16 mouse cellular contexts compared by ENCODE assay signal in genomic region chr10:21334349-21335105, GRCm38 (mm10). TPM values are rescaled to one million over a fixed set of nuclear protein-coding genes. Genes with fewer than 3 reads are reported as not detected.
DNase-seq lines count a peak whose midpoint lies in the region; ATAC-seq lines count a peak whose summit lies in the region.
"Had no signal": no experiment of that assay in that cellular context is flagged by ENCODE, and none has a peak within 500 bp of the region (broad histone marks: within the 10 kb centered on the region; RNA-seq: fewer than 3 reads in every experiment).

No protein-coding gene starts in this region.

- no peak for ATAC-seq in embryonic facial prominence, embryonic 14.5 days (ENCODE audit: low read depth)
- ATAC-seq in liver, embryonic 11.5 days (replicated peaks; ENCODE audit: low FRiP score): 0 out of 2 replicates have a peak, but pooled peaks have one; percentile 15
- ATAC-seq in liver, embryonic 12.5 days: no peak
- ATAC-seq in megakaryocyte progenitor cell, adult 5-6 weeks (replicated peaks; ENCODE audit: poor library complexity): peak; percentile 39

- H3K4me2 ChIP-seq in embryonic facial prominence, embryonic 14.5 days (ENCODE audit: low read depth, low read length): no peak overlapping the region
- no peak overlapping the region for H3K4me2 ChIP-seq in liver, embryonic 11.5 days
- no peak overlapping the region for H3K4me2 ChIP-seq in liver, embryonic 12.5 days
- H3K4me2 ChIP-seq: embryonic facial prominence, embryonic 13.5 days had no signal

- no peak overlapping the region for H3K9ac ChIP-seq in embryonic facial prominence, embryonic 14.5 days (ENCODE audit: low read depth, low read length)
- no peak overlapping the region for H3K9ac ChIP-seq in liver, embryonic 11.5 days (ENCODE audit: low read depth, low read length)
- no peak overlapping the region; the same call in 1 of the 2 replicates for H3K9ac ChIP-seq in liver, embryonic 12.5 days
- H3K9ac ChIP-seq: embryonic facial prominence, embryonic 13.5 days had no signal

- whole genome bisulfite sequencing in embryonic facial prominence, embryonic 14.5 days: 79% methylated on average over 7 of the region's 7 CpGs
- WGBS in embryonic facial prominence, embryonic 10.5 days: 90% methylated on average over 7 of the region's 7 CpGs
- WGBS in liver, embryonic 11.5 days: 68% methylated on average over 7 of the region's 7 CpGs
- 56% methylated on average over 7 of the region's 7 CpGs for WGBS in liver, embryonic 12.5 days (ENCODE audit: insufficient replicate concordance)
- WGBS in limb, embryonic 10.5 days: 84% methylated on average over 7 of the region's 7 CpGs

- H3K4me1 ChIP-seq in embryonic facial prominence, embryonic 14.5 days (ENCODE audit: control insufficient read depth, insufficient read depth, low read length): no peaks in the 10 kb centered on the region
- no peaks in the 10 kb centered on the region for H3K4me1 ChIP-seq in embryonic facial prominence, embryonic 10.5 days
- no peaks in the 10 kb centered on the region for H3K4me1 ChIP-seq in liver, embryonic 11.5 days (replicated peaks; ENCODE audit: control insufficient read depth, insufficient read depth, low read length)
- peaks cover 15% of the 10 kb centered on the region for H3K4me1 ChIP-seq in liver, embryonic 12.5 days
- H3K4me1 ChIP-seq in limb, embryonic 10.5 days: no peaks in the 10 kb centered on the region
- H3K4me1 ChIP-seq: embryonic facial prominence, embryonic 13.5 days had no signal

- no peaks in the 10 kb centered on the region for H3K27me3 ChIP-seq in embryonic facial prominence, embryonic 14.5 days (replicated peaks; ENCODE audit: control insufficient read depth, insufficient read depth, low read length)
- no peaks in the 10 kb centered on the region for H3K27me3 ChIP-seq in embryonic facial prominence, embryonic 10.5 days (replicated peaks; ENCODE audit: low read depth, poor library complexity, severe bottlenecking)
- no peaks in the 10 kb centered on the region for H3K27me3 ChIP-seq in liver, embryonic 11.5 days (replicated peaks; ENCODE audit: control insufficient read depth, insufficient read depth, low read length)
- no peaks in the 10 kb centered on the region for H3K27me3 ChIP-seq in liver, embryonic 12.5 days (replicated peaks)
- H3K27me3 ChIP-seq in limb, embryonic 10.5 days (ENCODE audit: low read depth, poor library complexity, severe bottlenecking): no peaks in the 10 kb centered on the region
- H3K27me3 ChIP-seq: embryonic facial prominence, embryonic 13.5 days; megakaryocyte, embryonic 14.5 days had no signal

- no peak overlapping the region for H3K27ac ChIP-seq in embryonic facial prominence, embryonic 14.5 days (replicated peaks; ENCODE audit: low read depth, low read length)
- no peak overlapping the region for H3K27ac ChIP-seq in embryonic facial prominence, embryonic 10.5 days (replicated peaks)
- H3K27ac ChIP-seq in liver, embryonic 11.5 days (ENCODE audit: low read depth, low read length): no peak overlapping the region
- no peak overlapping the region for H3K27ac ChIP-seq in liver, embryonic 12.5 days
- H3K27ac ChIP-seq in limb, embryonic 10.5 days: no peak overlapping the region
- H3K27ac ChIP-seq: embryonic facial prominence, embryonic 13.5 days; left cerebral cortex, adult 2 months had no signal

- peaks cover 64% of the 10 kb centered on the region for H3K36me3 ChIP-seq in embryonic facial prominence, embryonic 14.5 days (ENCODE audit: control insufficient read depth, insufficient read depth, low read length)
- peaks cover 81% of the 10 kb centered on the region for H3K36me3 ChIP-seq in embryonic facial prominence, embryonic 10.5 days (replicated peaks)
- H3K36me3 ChIP-seq in liver, embryonic 11.5 days (ENCODE audit: control insufficient read depth, insufficient read depth, low read length): peaks cover 19% of the 10 kb centered on the region
- H3K36me3 ChIP-seq in liver, embryonic 12.5 days: peaks cover 82% of the 10 kb centered on the region
- peaks cover 77% of the 10 kb centered on the region for H3K36me3 ChIP-seq in limb, embryonic 10.5 days

- H3K9me3 ChIP-seq in embryonic facial prominence, embryonic 14.5 days (ENCODE audit: control insufficient read depth, low read length): peaks cover 6% of the 10 kb centered on the region; the same call in 1 of the 2 replicates
- H3K9me3 ChIP-seq in embryonic facial prominence, embryonic 10.5 days: peaks cover 6% of the 10 kb centered on the region; the same call in 1 of the 2 replicates
- peaks cover 4% of the 10 kb centered on the region; the same call in 1 of the 2 replicates for H3K9me3 ChIP-seq in liver, embryonic 11.5 days (ENCODE audit: control insufficient read depth, low read length)
- H3K9me3 ChIP-seq in liver, embryonic 12.5 days (replicated peaks): 0 out of 2 replicates have a peak, but pooled peaks cover 6% of the 10 kb centered on the region
- H3K9me3 ChIP-seq in limb, embryonic 10.5 days (replicated peaks): no peaks in the 10 kb centered on the region

- H3K4me3 ChIP-seq in embryonic facial prominence, embryonic 14.5 days (ENCODE audit: low read depth, low read length): no peak overlapping the region
- no peak overlapping the region for H3K4me3 ChIP-seq in embryonic facial prominence, embryonic 10.5 days
- no peak overlapping the region for H3K4me3 ChIP-seq in liver, embryonic 11.5 days (ENCODE audit: low read depth, low read length)
- H3K4me3 ChIP-seq in liver, embryonic 12.5 days: no peak overlapping the region
- H3K4me3 ChIP-seq in limb, embryonic 10.5 days: no peak overlapping the region
- H3K4me3 ChIP-seq: embryonic facial prominence, embryonic 13.5 days; left cerebral cortex, adult 2 months; megakaryocyte, embryonic 14.5 days had no signal

- peak; percentile 5 for DNase-seq in embryonic facial prominence, embryonic 14.5 days (ENCODE audit: low spot score)
- DNase-seq in embryonic facial prominence, embryonic 10.5 days (ENCODE audit: low spot score): no peak
- no peak for DNase-seq in liver, embryonic 11.5 days (ENCODE audit: low spot score)
- DNase-seq in NIH3T3 (ENCODE audit: low read depth): peak; percentile 17
- no peak for DNase-seq in ovary, postnatal 36 days (ENCODE audit: low spot score)
- DNase-seq in limb, embryonic 10.5 days (ENCODE audit: low spot score): no peak
- DNase-seq: adrenal gland, postnatal 36 days; cerebellum, adult 11 months; kidney, postnatal 4 days had no signal

RNA-seq across cellular contexts. Expression of gene Hbs1l, which starts 38.7 kb away (rescaled TPM):
- polyA plus RNA-seq in embryonic facial prominence, embryonic 14.5 days (2014; fragmentation: Nextera tagmentation; extraction: Ambion mirVana): 85.2 and 85.4 TPM in 2 replicates
- 121 and 129 TPM in 2 replicates for polyA plus RNA-seq in embryonic facial prominence, embryonic 10.5 days (2016; fragmentation: Nextera tagmentation; extraction: Ambion mirVana)
- 107 and 127 TPM in 2 replicates for polyA plus RNA-seq in liver, embryonic 11.5 days (2014; fragmentation: Nextera tagmentation; extraction: Ambion mirVana)
- 89.2 and 89.3 TPM in 2 replicates for polyA plus RNA-seq in liver, embryonic 12.5 days (2016; fragmentation: Nextera tagmentation; extraction: Ambion mirVana)
- total RNA-seq in megakaryocyte progenitor cell, adult 5-6 weeks (2015): 65.1 and 72.5 TPM in 2 replicates
- total RNA-seq in megakaryocyte progenitor cell, adult 5-6 weeks (2017): 88.3 and 93.5 TPM in 2 replicates
- 117 and 122 TPM in 2 replicates for polyA plus RNA-seq in limb, embryonic 10.5 days (2016; fragmentation: Nextera tagmentation; extraction: Ambion mirVana)

RNA-seq across cellular contexts. Expression of gene Aldh8a1, which starts 42.6 kb away (rescaled TPM):
- polyA plus RNA-seq in embryonic facial prominence, embryonic 14.5 days (2014; fragmentation: Nextera tagmentation; extraction: Ambion mirVana): not detected in 2 replicates
- polyA plus RNA-seq in embryonic facial prominence, embryonic 10.5 days (2016; fragmentation: Nextera tagmentation; extraction: Ambion mirVana): 0.08 and 0.10 TPM in 2 replicates
- 3.6 and 4.2 TPM in 2 replicates for polyA plus RNA-seq in liver, embryonic 11.5 days (2014; fragmentation: Nextera tagmentation; extraction: Ambion mirVana)
- 5.1 and 5.6 TPM in 2 replicates for polyA plus RNA-seq in liver, embryonic 12.5 days (2016; fragmentation: Nextera tagmentation; extraction: Ambion mirVana)
- not detected in 2 replicates for total RNA-seq in megakaryocyte progenitor cell, adult 5-6 weeks (2015)
- not detected in 2 replicates for total RNA-seq in megakaryocyte progenitor cell, adult 5-6 weeks (2017)
- polyA plus RNA-seq in limb, embryonic 10.5 days (2016; fragmentation: Nextera tagmentation; extraction: Ambion mirVana): 0.08 TPM in 1 of 2 replicates, not detected in the other
- total RNA-seq: adrenal gland, postnatal 36 days had no signal
- polyA plus RNA-seq: C2C12; embryonic facial prominence, embryonic 13.5 days; small intestine, adult 2 months had no signal

Comparison
In these comparisons a context has a peak if more than half of its experiments do, and no peak if none do; other contexts are left out.
1. ATAC-seq: peak in liver, embryonic 11.5 days (single experiment) and megakaryocyte progenitor cell, adult 5-6 weeks (single experiment); none in embryonic facial prominence, embryonic 14.5 days (single experiment) and liver, embryonic 12.5 days (single experiment).
2. DNase-seq: peak in embryonic facial prominence, embryonic 14.5 days (single experiment) and NIH3T3 (single experiment); none in embryonic facial prominence, embryonic 10.5 days (single experiment), liver, embryonic 11.5 days (single experiment), ovary, postnatal 36 days (single experiment) and limb, embryonic 10.5 days (single experiment).